Mouse (Mus musculus) cerebellum, adult 2 months (tissue): ENCODE measurements around the gene Mvb12a. TPM values are rescaled to one million over a fixed set of nuclear protein-coding genes. Genes with fewer than 3 reads are reported as not detected.
A peak's percentile ranks its signal among the peaks of the same experiment; 100 is the strongest.

ENCODE experiments used
- DNase-seq, 2 experiments: peaks; one replicate each; pipeline ENCODE4 v3.0.0; 2021
- H3K27ac ChIP-seq: fragments of 200-500 bp; 2 replicates; pipeline ENCODE4 v1.5.1; 2012; ENCODE audit warnings: low read length, control low read depth, inconsistent platforms; ENCODE audit not compliant: insufficient read depth
- H3K27me3 ChIP-seq: fragments of 200-500 bp; 2 replicates; pipeline ENCODE4 v1.6.1; 2012; ENCODE audit warnings: inconsistent platforms, mild to moderate bottlenecking, low read length, moderate library complexity; ENCODE audit not compliant: control insufficient read depth, insufficient read depth
- H3K4me1 ChIP-seq: fragments of 200-500 bp; 2 replicates; pipeline ENCODE4 v1.6.1; 2011; ENCODE audit warnings: low read length; ENCODE audit not compliant: control insufficient read depth, insufficient read depth
- H3K4me3 ChIP-seq: fragments of 200-500 bp; replicated peaks from 2 replicates; pipeline ENCODE3; 2011; ENCODE audit warnings: mild to moderate bottlenecking, low read depth, low read length, control low read depth; ENCODE audit not compliant: insufficient read depth
- CTCF ChIP-seq: fragments of 200-500 bp; IDR thresholded peaks from 2 replicates; pipeline ENCODE4 v1.5.1; 2011; ENCODE audit warnings: low read depth, mild to moderate bottlenecking, control low read depth, low read length, moderate library complexity, borderline replicate concordance; ENCODE audit not compliant: insufficient read depth
- POLR2A ChIP-seq: fragments of 200-500 bp; IDR thresholded peaks from 2 replicates; pipeline ENCODE4 v1.6.1; 2011; ENCODE audit warnings: low read length, control low read depth, borderline replicate concordance; ENCODE audit not compliant: insufficient read depth
- whole genome bisulfite sequencing: fragments of 180-500 bp; shearing (Covaris S2); methylation state at CpG from one replicate; pipeline ENCODE4 v1.1.7; 2018; 5-methylcytosine and 5-hydroxymethylcytosine counted together
- polyA plus RNA-seq: library from polyadenylated mRNA; depleted of rRNA; stranded (reverse); fragments of >200 nt; gene quantifications from 2 replicates; pipeline ENCODE4 v1.2.3, GENCODE M21; 2012

Gene Mvb12a
- polyA plus RNA-seq, 1 experiment: 118 TPM

DNA sequence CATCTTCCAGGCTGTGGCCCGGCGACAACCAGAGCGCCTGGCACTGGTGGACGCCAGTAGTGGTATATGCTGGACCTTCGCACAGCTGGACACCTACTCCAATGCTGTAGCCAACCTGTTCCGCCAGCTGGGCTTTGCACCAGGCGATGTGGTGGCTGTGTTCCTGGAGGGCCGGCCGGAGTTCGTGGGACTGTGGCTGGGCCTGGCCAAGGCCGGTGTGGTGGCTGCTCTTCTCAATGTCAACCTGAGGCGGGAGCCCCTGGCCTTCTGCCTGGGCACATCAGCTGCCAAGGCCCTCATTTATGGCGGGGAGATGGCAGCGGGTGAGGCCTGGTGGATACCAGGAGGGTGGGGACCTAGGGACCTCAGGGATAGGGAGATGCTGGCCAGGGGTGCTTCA, 36.8 kb downstream of the Mvb12a start:
- no peak overlapping the region for H3K4me3 ChIP-seq
- TF ChIP-seq CTCF: no peak
- TF ChIP-seq POLR2A: no peak
- peak in 1 of 2 experiments; percentile 38 for DNase-seq
- no peaks in the 10 kb centered on the region for H3K27me3 ChIP-seq
- WGBS: 25% methylated on average over 14 of the region's 14 CpGs
- peaks cover 13% of the 10 kb centered on the region for H3K4me1 ChIP-seq
- H3K27ac ChIP-seq: no peak overlapping the region

DNA sequence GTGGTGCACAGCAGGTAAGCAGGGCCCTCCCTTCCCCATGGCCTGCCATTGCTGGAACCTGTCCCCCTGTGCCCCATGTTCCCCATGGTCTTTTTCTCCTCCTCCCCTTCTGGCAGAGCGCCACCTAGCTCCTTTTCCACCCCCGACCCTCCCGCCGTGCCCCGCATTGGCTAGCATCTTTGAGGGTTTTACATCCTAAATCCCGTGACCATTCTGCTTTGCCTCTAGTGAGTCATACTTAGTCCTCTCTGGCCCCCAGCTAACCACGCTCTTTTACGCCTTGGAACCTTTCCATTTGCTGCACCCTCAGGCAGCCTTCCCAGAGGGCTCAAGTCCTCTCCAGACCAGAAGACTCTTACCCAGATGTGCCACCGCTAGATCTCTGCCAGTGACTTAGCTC, 37.5 kb downstream of the Mvb12a start:
- Histone ChIP-seq H3K27ac (no peak overlapping the region), H3K4me3 (no peak overlapping the region), H3K4me1 (peaks cover 11% of the 10 kb centered on the region), H3K27me3 (no peaks in the 10 kb centered on the region)
- no peak for DNase-seq
- WGBS: 50% methylated on average over 9 of the region's 9 CpGs
- TF ChIP-seq CTCF (no peak), POLR2A (no peak)

DNA sequence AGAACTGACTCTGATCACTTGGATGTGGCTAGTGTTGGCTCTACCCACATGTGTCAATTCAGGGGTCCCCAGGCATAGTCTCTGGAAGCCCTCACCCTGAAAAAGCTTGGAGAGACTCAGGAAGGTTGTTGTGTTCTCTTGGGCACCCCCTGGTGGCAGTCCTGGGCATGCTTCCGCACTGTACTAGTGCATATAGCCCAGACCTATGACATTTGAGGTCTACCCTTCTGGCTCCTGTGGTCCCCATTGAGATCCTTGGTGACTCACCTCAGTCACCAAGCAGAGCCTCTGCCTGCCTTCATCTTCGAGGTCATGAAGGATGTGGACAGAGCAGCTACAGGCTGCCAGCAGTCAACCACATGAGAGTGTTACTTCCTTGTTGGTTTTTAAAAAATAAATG, 44.2 kb downstream of the Mvb12a start:
- Histone ChIP-seq H3K27ac (no peak overlapping the region), H3K27me3 (no peaks in the 10 kb centered on the region), H3K4me3 (no peak overlapping the region), H3K4me1 (peaks cover 3% of the 10 kb centered on the region; the same call in 1 of the 2 replicates)
- 61% methylated on average over 2 of the region's 2 CpGs for WGBS
- TF ChIP-seq POLR2A: no peak
- TF ChIP-seq CTCF: peak; percentile 54; the same call in 1 of the 2 replicates
- peak in 1 of 2 experiments; percentile 37 for DNase-seq

DNA sequence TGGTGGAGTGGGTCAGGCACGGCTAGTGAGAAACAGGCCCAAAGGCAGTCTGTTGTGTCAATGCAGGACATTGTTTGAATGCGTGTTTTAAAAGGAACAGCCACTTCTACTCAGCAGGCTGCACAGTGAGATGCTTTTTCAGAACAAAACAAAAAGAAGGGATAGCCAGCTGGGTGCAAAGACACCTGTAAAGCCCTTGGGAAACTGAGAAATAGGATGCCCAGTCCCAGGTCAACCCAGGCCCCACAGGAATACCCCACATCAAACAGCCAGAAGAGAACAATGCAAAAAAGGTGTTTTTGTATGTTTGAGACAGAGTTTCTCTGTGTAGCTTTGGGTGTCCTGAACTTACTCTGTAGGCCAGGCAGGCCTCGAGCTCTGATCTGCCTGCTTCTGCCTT, 46.0 kb downstream of the Mvb12a start:
- no peak for DNase-seq
- peaks cover 8% of the 10 kb centered on the region; the same call in 1 of the 2 replicates for H3K4me1 ChIP-seq
- TF ChIP-seq CTCF (no peak), POLR2A (no peak)
- H3K4me3 ChIP-seq: no peak overlapping the region
- no peaks in the 10 kb centered on the region for H3K27me3 ChIP-seq
- H3K27ac ChIP-seq: no peak overlapping the region
- WGBS: 71% methylated on average over 3 of the region's 3 CpGs

DNA sequence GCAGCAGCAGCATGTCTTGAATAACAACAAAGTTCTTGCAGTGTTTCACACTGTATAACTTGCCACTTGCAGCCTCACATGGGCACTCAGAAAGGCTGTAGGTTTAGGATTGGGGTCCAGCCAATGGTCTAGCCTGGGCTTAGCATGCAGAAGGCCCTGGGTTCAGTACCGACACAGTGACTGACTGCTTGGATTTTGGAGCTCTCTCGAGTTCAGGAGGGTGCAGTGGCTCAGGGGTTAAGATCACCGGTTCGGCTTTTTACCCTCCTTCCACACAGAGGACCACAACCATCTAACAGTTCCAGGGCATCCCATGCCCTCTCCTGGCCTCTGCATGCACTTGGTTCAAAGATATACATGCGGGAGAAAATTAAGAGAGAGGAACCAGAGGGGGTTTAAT, 48.3 kb downstream of the Mvb12a start:
- Histone ChIP-seq H3K4me1 (peaks cover 12% of the 10 kb centered on the region), H3K27ac (no peak overlapping the region), H3K27me3 (no peaks in the 10 kb centered on the region), H3K4me3 (peak overlapping the region; percentile 71)
- 17% methylated on average over 5 of the region's 5 CpGs for WGBS
- TF ChIP-seq CTCF (no peak), POLR2A (no peak)
- DNase-seq: no peak

DNA sequence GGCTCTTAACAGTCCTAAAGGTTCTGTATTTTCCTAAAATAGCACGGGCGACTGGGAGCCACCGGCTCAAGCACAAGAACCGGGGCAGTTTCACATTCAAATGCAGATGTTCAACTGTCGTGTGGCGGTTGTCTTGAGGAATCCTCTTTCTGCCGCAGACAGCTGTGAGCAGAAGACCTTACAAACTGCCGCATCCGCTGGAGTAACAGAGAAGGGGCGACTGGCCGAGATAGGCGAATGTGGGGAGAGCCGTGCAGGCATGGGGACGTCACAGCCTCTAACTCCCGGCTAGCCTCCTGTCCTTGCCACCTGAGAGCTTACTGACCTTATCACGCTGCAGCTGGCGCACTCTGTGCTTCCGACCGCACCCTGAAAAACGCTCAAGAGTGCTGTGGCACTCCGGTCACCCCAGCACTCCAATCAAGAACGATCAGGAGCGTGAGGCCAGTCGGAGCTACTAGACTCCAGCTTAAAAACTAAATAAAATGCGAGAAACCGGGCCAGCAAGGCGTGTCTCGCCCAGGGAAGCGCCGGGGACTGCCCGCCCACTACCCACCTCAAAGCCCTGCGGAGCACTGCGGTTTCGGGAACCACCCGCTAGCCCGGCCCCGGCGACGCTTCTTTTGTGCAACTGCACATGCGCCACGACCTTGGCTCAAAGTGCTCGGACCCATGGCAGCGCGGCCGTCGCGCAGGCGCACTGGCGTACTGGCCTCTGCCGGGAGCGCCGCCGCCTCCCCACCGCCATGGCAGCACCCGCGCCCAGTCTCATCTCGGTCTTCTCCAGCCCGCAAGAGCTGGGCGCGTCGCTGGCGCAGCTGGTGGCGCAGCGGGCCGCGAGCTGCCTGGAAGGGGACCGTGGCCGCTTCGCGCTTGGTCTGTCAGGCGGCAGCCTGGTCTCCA, 49.0 kb downstream of the Mvb12a start, which contains the start of gene Pgls:
TSS of gene Pgls (plus strand) at position 706 of the 903 bp plus-strand sequence.
- Histone ChIP-seq H3K27ac (peak within 1 kb of the TSS; percentile 90), H3K4me1 (peaks cover 14% of the 10 kb centered on the region), H3K4me3 (peak within 1 kb of the TSS; percentile 71), H3K27me3 (no peaks in the 10 kb centered on the region)
- WGBS: under 1% methylated on average over 71 of the region's 71 CpGs
- peak; percentile 98 for DNase-seq
- TF ChIP-seq CTCF: no peak
- TF ChIP-seq POLR2A: peak; percentile 74; the same call in 1 of the 2 replicates

DNA sequence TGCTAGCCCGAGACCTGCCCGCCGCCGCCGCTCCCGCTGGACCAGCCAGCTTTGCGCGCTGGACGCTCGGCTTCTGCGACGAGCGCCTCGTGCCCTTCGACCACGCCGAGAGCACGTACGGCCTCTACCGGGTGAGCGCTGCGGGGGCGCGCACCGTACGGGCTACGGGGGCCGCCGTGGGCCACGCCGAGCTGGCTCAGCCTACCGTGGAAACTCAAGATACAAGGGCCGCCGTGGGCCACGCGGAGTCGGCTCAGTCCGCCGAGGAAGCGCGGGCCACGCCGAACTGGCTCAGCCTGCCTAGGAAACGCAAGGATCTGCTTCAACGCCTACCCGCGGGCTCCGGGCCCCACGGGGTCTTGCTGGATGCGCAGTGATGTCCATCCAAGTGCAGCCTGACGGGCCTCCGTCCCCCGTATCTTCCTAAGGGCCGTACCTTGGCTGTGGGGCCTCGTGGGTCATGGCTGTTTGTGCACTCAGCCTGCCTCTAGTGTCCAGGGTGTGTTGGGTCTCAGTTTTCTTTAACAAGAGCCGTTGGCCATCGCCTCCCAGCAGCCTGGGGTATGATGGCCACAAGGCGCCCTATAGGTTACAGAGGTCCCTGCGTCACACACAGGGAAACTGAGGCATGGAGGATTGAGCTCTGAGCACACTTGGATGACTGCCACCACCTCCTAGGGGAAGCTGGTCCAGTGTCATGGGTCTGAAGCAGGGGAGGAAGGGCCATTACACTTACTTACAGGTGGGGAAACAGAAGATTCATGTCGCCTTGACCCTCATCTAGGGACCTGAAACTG, 49.9 kb downstream of the Mvb12a start:
- WGBS: 2% methylated on average over 60 of the region's 60 CpGs
- H3K4me3 ChIP-seq: peak overlapping the region; percentile 65
- no peaks in the 10 kb centered on the region for H3K27me3 ChIP-seq
- peak; percentile 93 to 95 for DNase-seq
- H3K4me1 ChIP-seq: peaks cover 16% of the 10 kb centered on the region
- TF ChIP-seq POLR2A (no peak; the same call in 1 of the 2 replicates), CTCF (no peak)
- H3K27ac ChIP-seq: peak overlapping the region; percentile 90
